Mouse (Mus musculus) thymus, adult 2 months (tissue): ENCODE measurements around the gene Gm47959. TPM values are rescaled to one million over a fixed set of nuclear protein-coding genes. Genes with fewer than 3 reads are reported as not detected.

Experiments used
- DNase-seq: peaks from one replicate; pipeline ENCODE4 v3.0.0; 2021
- H3K27ac ChIP-seq: fragments of 200-500 bp; 2 replicates; pipeline ENCODE4 v1.5.1; 2012; ENCODE audit warnings: low read length, control low read depth; ENCODE audit not compliant: control insufficient read depth, insufficient read depth
- H3K27me3 ChIP-seq: fragments of 200-500 bp; 2 replicates; pipeline ENCODE4 v1.6.1; 2012; ENCODE audit warnings: mild to moderate bottlenecking, low read length, moderate library complexity, mixed read lengths; ENCODE audit not compliant: control insufficient read depth, insufficient read depth
- H3K36me3 ChIP-seq: fragments of 200-500 bp; 2 replicates; pipeline ENCODE4 v1.6.1; 2012; ENCODE audit warnings: mild to moderate bottlenecking, low read length, moderate library complexity; ENCODE audit not compliant: control insufficient read depth, insufficient read depth
- H3K4me1 ChIP-seq: fragments of 200-500 bp; replicated peaks from 2 replicates; pipeline ENCODE4 v1.6.1; 2012; ENCODE audit warnings: low read length; ENCODE audit not compliant: control insufficient read depth, insufficient read depth
- H3K4me3 ChIP-seq: fragments of 200-500 bp; 2 replicates; pipeline ENCODE4 v1.5.1; 2012; ENCODE audit warnings: mild to moderate bottlenecking, low read length, control low read depth, moderate library complexity; ENCODE audit not compliant: control insufficient read depth, insufficient read depth
- CTCF ChIP-seq: fragments of 200-500 bp; IDR thresholded peaks from 2 replicates; pipeline ENCODE4 v1.5.1; 2012; ENCODE audit warnings: mild to moderate bottlenecking, control low read depth, low read length, moderate library complexity, borderline replicate concordance; ENCODE audit not compliant: control insufficient read depth, poor library complexity, insufficient read depth; ENCODE audit errors: extremely low read depth
- POLR2A ChIP-seq: fragments of 200-500 bp; IDR thresholded peaks from 2 replicates; pipeline ENCODE4 v1.6.1; 2012; ENCODE audit warnings: mild to moderate bottlenecking, low read length, control low read depth, moderate library complexity; ENCODE audit not compliant: control insufficient read depth, poor library complexity, insufficient read depth; ENCODE audit errors: extremely low read depth
- WGBS: fragments of 180-500 bp; shearing (Covaris S2); methylation state at CpG from one replicate; pipeline ENCODE4 v1.1.7; 2018; 5-methylcytosine and 5-hydroxymethylcytosine counted together
- polyA plus RNA-seq: library from polyadenylated mRNA; depleted of rRNA; stranded (reverse); fragments of >200 nt; gene quantifications from 2 replicates; pipeline ENCODE4 v1.2.3, GENCODE M21; 2012

The Gm47959 gene
- polyA plus RNA-seq, 1 experiment: not detected

- Histone ChIP-seq H3K4me3 (no peak overlapping the region), H3K4me1 (no peaks in the 10 kb centered on the region), H3K27me3 (no peaks in the 10 kb centered on the region), H3K27ac (no peak overlapping the region), H3K36me3 (no peaks in the 10 kb centered on the region)
- TF ChIP-seq CTCF (no peak), POLR2A (no peak)
- DNase-seq: no peak
- 88% methylated on average over 10 of the region's 10 CpGs for WGBS
Measured at GRCm38 (mm10) chr1:83015329-83015879, 15.1 kb downstream of the Gm47959 start.

- TF ChIP-seq CTCF (no peak), POLR2A (no peak)
- no peaks in the 10 kb centered on the region for H3K27me3 ChIP-seq
- 79% methylated on average over 1 of the region's 1 CpGs for WGBS
- no peak overlapping the region for H3K27ac ChIP-seq
- DNase-seq: no peak
- no peak overlapping the region for H3K4me3 ChIP-seq
- no peaks in the 10 kb centered on the region for H3K4me1 ChIP-seq
- H3K36me3 ChIP-seq: no peaks in the 10 kb centered on the region
Measured at GRCm38 (mm10) chr1:83016556-83016955, 16.2 kb downstream of the Gm47959 start.

GRCm38 (mm10) chr1:83031950-83032349 is 31.6 kb downstream of the Gm47959 start:
- H3K36me3 ChIP-seq: no peaks in the 10 kb centered on the region
- H3K4me1 ChIP-seq: no peaks in the 10 kb centered on the region
- DNase-seq: no peak
- TF ChIP-seq POLR2A: no peak
- TF ChIP-seq CTCF: no peak
- H3K27ac ChIP-seq: no peak overlapping the region
- no peaks in the 10 kb centered on the region for H3K27me3 ChIP-seq
- no peak overlapping the region for H3K4me3 ChIP-seq
- WGBS: 82% methylated on average over 1 of the region's 1 CpGs

GRCm38 (mm10) chr1:83032508-83032907 is 32.2 kb downstream of the Gm47959 start:
- no peak for DNase-seq
- Histone ChIP-seq H3K36me3 (no peaks in the 10 kb centered on the region), H3K27ac (no peak overlapping the region), H3K4me1 (no peaks in the 10 kb centered on the region), H3K4me3 (no peak overlapping the region), H3K27me3 (no peaks in the 10 kb centered on the region)
- TF ChIP-seq CTCF (no peak), POLR2A (no peak)
- 97% methylated on average over 6 of the region's 6 CpGs for WGBS

- WGBS: 83% methylated on average over 5 of the region's 5 CpGs
- TF ChIP-seq CTCF (no peak), POLR2A (no peak)
- H3K36me3 ChIP-seq: no peaks in the 10 kb centered on the region
- H3K4me3 ChIP-seq: no peak overlapping the region
- no peak overlapping the region for H3K27ac ChIP-seq
- no peaks in the 10 kb centered on the region for H3K4me1 ChIP-seq
- no peak for DNase-seq
- no peaks in the 10 kb centered on the region for H3K27me3 ChIP-seq
Measured at GRCm38 (mm10) chr1:83034509-83034908, 34.2 kb downstream of the Gm47959 start.

GRCm38 (mm10) chr1:83036892-83037667 is 36.7 kb downstream of the Gm47959 start:
- DNase-seq: no peak
- Histone ChIP-seq H3K27me3 (no peaks in the 10 kb centered on the region), H3K4me1 (no peaks in the 10 kb centered on the region), H3K4me3 (no peak overlapping the region), H3K36me3 (no peaks in the 10 kb centered on the region), H3K27ac (no peak overlapping the region)
- no peak for TF ChIP-seq POLR2A
- no peak for TF ChIP-seq CTCF
- WGBS: 82% methylated on average over 11 of the region's 11 CpGs

GRCm38 (mm10) chr1:83038109-83038672 is 37.8 kb downstream of the Gm47959 start, which contains the start of gene Slc19a3:
Slc19a3 (minus strand) TSS chr1:83038448.
- H3K4me3 ChIP-seq: no peak within 1 kb of the TSS
- H3K4me1 ChIP-seq: no peaks in the 10 kb centered on the region
- H3K36me3 ChIP-seq: no peaks in the 10 kb centered on the region
- TF ChIP-seq CTCF (no peak), POLR2A (no peak)
- no peaks in the 10 kb centered on the region for H3K27me3 ChIP-seq
- 6% methylated on average over 25 of the region's 25 CpGs for WGBS
- no peak within 1 kb of the TSS for H3K27ac ChIP-seq
- DNase-seq: no peak
